Comparison of ENCODE assay signal across 14 mouse cellular contexts in the genomic region with DNA sequence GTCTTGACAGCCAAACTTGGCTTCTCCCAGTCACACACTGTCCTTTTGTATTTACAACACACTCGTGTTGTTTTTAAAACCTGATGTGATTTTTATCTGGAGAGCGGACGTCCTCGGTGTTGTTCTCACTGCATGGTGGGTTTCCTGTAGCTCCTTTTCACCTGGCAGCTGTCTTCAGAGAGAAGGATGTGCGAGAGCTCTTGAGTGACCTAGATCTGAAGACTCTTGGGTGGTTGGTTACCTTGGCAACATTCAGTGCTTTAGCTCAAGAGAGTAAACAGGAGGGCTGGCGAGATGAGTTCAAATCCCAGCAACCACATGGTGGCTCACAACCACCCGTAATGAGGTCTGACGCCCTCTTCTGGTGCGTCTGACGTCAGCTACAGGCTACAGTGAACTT. TPM values are rescaled to one million over a fixed set of nuclear protein-coding genes. Genes with fewer than 3 reads are reported as not detected.
DNase-seq lines count a peak whose midpoint lies in the region; ATAC-seq and TF ChIP-seq lines count a peak whose summit lies in the region.
"Had no signal": no experiment of that assay in that cellular context is flagged by ENCODE, and none has a peak within 500 bp of the region (broad histone marks: within the 10 kb centered on the region; RNA-seq: fewer than 3 reads in every experiment).

No protein-coding gene starts in this region.

- no peak overlapping the region for H3K9ac ChIP-seq in liver, adult 2 months (ENCODE audit: low read depth, low read length)
- no peak overlapping the region for H3K9ac ChIP-seq in liver, embryonic 11.5 days (ENCODE audit: low read depth, low read length)
- H3K9ac ChIP-seq in ES-E14 (ENCODE audit: insufficient read depth, low read depth, low read length, poor library complexity, severe bottlenecking), result no peak overlapping the region

- DNase-seq in liver, adult 2 months (ENCODE audit: extremely low read depth, low read depth, low spot score), result peak; percentile 13
- no peak for DNase-seq in liver, embryonic 11.5 days (ENCODE audit: low spot score)
- DNase-seq in ES-E14 (ENCODE audit: low read depth, low spot score), result no peak
- no peak for DNase-seq in limb, embryonic 10.5 days (ENCODE audit: low spot score)
- DNase-seq in thymus, postnatal 10 days (ENCODE audit: low spot score in 2 of 2), result peak; percentile 74 to 81
- no peak for DNase-seq in layer of hippocampus, adult 9-10 months (ENCODE audit: low spot score)
- DNase-seq in frontal cortex, postnatal 36 days (ENCODE audit: low spot score in 2 of 2), result no peak
- DNase-seq: adrenal gland, postnatal 25 days; cerebellum, adult 8-10 months; gastrocnemius, postnatal 36 days; heart, postnatal 36 days; kidney, postnatal 4 days had no signal

- H3K9me3 ChIP-seq in liver, embryonic 11.5 days (ENCODE audit: control insufficient read depth, low read length), result no peaks in the 10 kb centered on the region
- H3K9me3 ChIP-seq in ES-E14 (ENCODE audit: control insufficient read depth, insufficient read depth, low read depth, low read length), result no peaks in the 10 kb centered on the region
- no peaks in the 10 kb centered on the region for H3K9me3 ChIP-seq in limb, embryonic 10.5 days (replicated peaks)
- H3K9me3 ChIP-seq: megakaryocyte, embryonic 14.5 days had no signal

- H3K4me2 ChIP-seq in liver, embryonic 11.5 days, result no peak overlapping the region

- TF ChIP-seq CTCF in liver, adult 2 months (IDR thresholded peaks at IDR 0.05; ENCODE audit: low read depth, low read length), result no peak

- peaks cover 3% of the 10 kb centered on the region; the same call in 1 of the 2 replicates for H3K4me1 ChIP-seq in liver, adult 2 months (ENCODE audit: control insufficient read depth, insufficient read depth, low read length)
- H3K4me1 ChIP-seq in liver, embryonic 11.5 days (replicated peaks; ENCODE audit: control insufficient read depth, insufficient read depth, low read length), result peaks cover 6% of the 10 kb centered on the region; the same call in 1 of the 2 replicates
- H3K4me1 ChIP-seq in ES-E14 (ENCODE audit: control insufficient read depth in 2 of 2, insufficient read depth in 2 of 2, low read length in 2 of 2, poor library complexity in 1 of 2), result peaks cover 2 to 18% of the 10 kb centered on the region in 2 experiments; a peak in 3 of 4 replicates
- H3K4me1 ChIP-seq in limb, embryonic 10.5 days, result peaks cover 59% of the 10 kb centered on the region

- H3K27ac ChIP-seq in liver, adult 2 months (replicated peaks; ENCODE audit: insufficient read depth, low read depth, low read length), result no peak overlapping the region
- H3K27ac ChIP-seq in liver, embryonic 11.5 days (ENCODE audit: low read depth, low read length), result no peak overlapping the region
- H3K27ac ChIP-seq in ES-E14 (ENCODE audit: insufficient read depth, low read depth, low read length, poor library complexity, severe bottlenecking), result peak overlapping the region; percentile 38; the same call in 1 of the 2 replicates
- H3K27ac ChIP-seq in limb, embryonic 10.5 days, result peak overlapping the region; percentile 56; the same call in 1 of the 2 replicates

- H3K4me3 ChIP-seq in liver, adult 2 months (ENCODE audit: insufficient read depth, low read depth, low read length), result no peak overlapping the region
- H3K4me3 ChIP-seq in liver, embryonic 11.5 days (ENCODE audit: low read depth, low read length), result no peak overlapping the region
- H3K4me3 ChIP-seq in ES-E14 (ENCODE audit: insufficient read depth in 1 of 2, low read depth in 1 of 2, low read length in 2 of 2, poor library complexity in 1 of 2, severe bottlenecking in 1 of 2), result no peak overlapping the region
- H3K4me3 ChIP-seq in limb, embryonic 10.5 days, result no peak overlapping the region
- H3K4me3 ChIP-seq: megakaryocyte, embryonic 14.5 days had no signal

- TF ChIP-seq POLR2A in liver, adult 2 months (IDR thresholded peaks at IDR 0.05; ENCODE audit: extremely low read depth, insufficient read depth, low read length), result no peak

- ATAC-seq in liver, embryonic 11.5 days (replicated peaks; ENCODE audit: low FRiP score), result no peak

- no peaks in the 10 kb centered on the region for H3K36me3 ChIP-seq in liver, adult 2 months (ENCODE audit: control insufficient read depth, insufficient read depth, low read length)
- no peaks in the 10 kb centered on the region for H3K36me3 ChIP-seq in liver, embryonic 11.5 days (ENCODE audit: control insufficient read depth, insufficient read depth, low read length)
- H3K36me3 ChIP-seq in ES-E14 (ENCODE audit: control insufficient read depth, insufficient read depth, low read length, poor library complexity, severe bottlenecking), result no peaks in the 10 kb centered on the region
- H3K36me3 ChIP-seq in limb, embryonic 10.5 days, result no peaks in the 10 kb centered on the region

- in situ Hi-C loops in ES-E14 (cut with MboI; ENCODE audit: low sequenced_read_pairs in 2 of 2, unreplicated experiment in 2 of 2), result no loop called here

- peaks cover 13% of the 10 kb centered on the region for H3K27me3 ChIP-seq in liver, adult 2 months (ENCODE audit: control insufficient read depth, insufficient read depth, low read length)
- peaks cover 9% of the 10 kb centered on the region for H3K27me3 ChIP-seq in liver, embryonic 11.5 days (replicated peaks; ENCODE audit: control insufficient read depth, insufficient read depth, low read length)
- no peaks in the 10 kb centered on the region for H3K27me3 ChIP-seq in limb, embryonic 10.5 days (ENCODE audit: low read depth, poor library complexity, severe bottlenecking)

- 36% methylated on average over 10 of the region's 10 CpGs for WGBS in liver, adult 2 months
- 25% methylated on average over 10 of the region's 10 CpGs for WGBS in liver, embryonic 11.5 days
- 24% methylated on average over 10 of the region's 10 CpGs for WGBS in limb, embryonic 10.5 days

- H3K79me2 ChIP-seq in liver, adult 2 months (ENCODE audit: control insufficient read depth, insufficient read depth, low read length), result no peaks in the 10 kb centered on the region

TF ChIP-seq in ES-E14, 5 proteins besides CTCF, POLR2A, EP300 and RAD21:
- no peak for TF ChIP-seq ZNF384 (IDR thresholded peaks at IDR 0.05; ENCODE audit: low read depth, low read length)
- no peak for TF ChIP-seq CHD2 (IDR thresholded peaks at IDR 0.05; ENCODE audit: low read depth, low read length)
- no peak for TF ChIP-seq ZC3H11A (IDR thresholded peaks at IDR 0.05; ENCODE audit: borderline replicate concordance, low read depth, low read length)
- no peak for TF ChIP-seq MAFK (IDR thresholded peaks at IDR 0.05; ENCODE audit: insufficient read depth, low read depth, low read length)
- TF ChIP-seq HCFC1 (IDR thresholded peaks at IDR 0.05; ENCODE audit: borderline replicate concordance, insufficient read depth, low read length), result no peak

RNA-seq across cellular contexts. Expression of a gene that starts 4.7 kb away (rescaled TPM):
- 0.09 TPM in 1 of 2 replicates, not detected in the other for total RNA-seq in liver, adult 2 months (2014; rRNA removed)
- not detected in 2 replicates for polyA plus RNA-seq in liver, adult 2 months (2012; rRNA removed)
- not detected in 2 replicates for polyA plus RNA-seq in liver, embryonic 11.5 days (2014; fragmentation: Nextera tagmentation; extraction: Ambion mirVana)
- total RNA-seq in ES-E14 (2012; rRNA removed), result 1.3 and 5.5 TPM in 2 replicates
- polyA plus RNA-seq in limb, embryonic 10.5 days (2016; fragmentation: Nextera tagmentation; extraction: Ambion mirVana), result 0.39 and 0.44 TPM in 2 replicates
- total RNA-seq: adrenal gland, postnatal 25 days; gastrocnemius, postnatal 36 days; heart, postnatal 36 days; MEL had no signal

RNA-seq across cellular contexts. Expression of a gene that starts 7.8 kb away (rescaled TPM):
- total RNA-seq in liver, adult 2 months (2014; rRNA removed), result 0.94 and 1.2 TPM in 2 replicates
- 0.49 and 0.60 TPM in 2 replicates for polyA plus RNA-seq in liver, adult 2 months (2012; rRNA removed)
- polyA plus RNA-seq in liver, embryonic 11.5 days (2014; fragmentation: Nextera tagmentation; extraction: Ambion mirVana), result 27.4 and 29.0 TPM in 2 replicates
- total RNA-seq in ES-E14 (2012; rRNA removed), result 144 and 229 TPM in 2 replicates
- polyA plus RNA-seq in limb, embryonic 10.5 days (2016; fragmentation: Nextera tagmentation; extraction: Ambion mirVana), result 56.0 and 63.2 TPM in 2 replicates

Comparison
In these comparisons a context has a peak if more than half of its experiments do, and no peak if none do; other contexts are left out.
1. DNase-seq: peak in liver, adult 2 months (single experiment) and thymus, postnatal 10 days (2 of 2); none in liver, embryonic 11.5 days (single experiment), ES-E14 (single experiment), limb, embryonic 10.5 days (single experiment), layer of hippocampus, adult 9-10 months (single experiment) and frontal cortex, postnatal 36 days (0 of 2).
2. RNA of a gene that starts 7.8 kb away (polyA plus RNA-seq): 56.0 to 63.2 TPM in limb, embryonic 10.5 days and 27.4 to 29.0 TPM in liver, embryonic 11.5 days; 0.49 to 0.60 TPM in liver, adult 2 months; every median in the first group is over 10 times any median in the second.
3. H3K27ac ChIP-seq: peak in ES-E14 (single experiment) and limb, embryonic 10.5 days (single experiment); none in liver, adult 2 months (single experiment) and liver, embryonic 11.5 days (single experiment).